Mouse (Mus musculus) hindbrain, embryonic 12.5 days (tissue): ENCODE results near the gene Senp2. TPM values are rescaled to one million over a fixed set of nuclear protein-coding genes. Genes with fewer than 3 reads are reported as not detected.

Experiments
- ATAC-seq: fragments of 200-750 bp; cut with Nextera tagmentation; 2 replicates; pipeline ENCODE4 v1.8.0; 2017; ENCODE audit warnings: moderate TSS enrichment; ENCODE audit not compliant: low FRiP score
- H3K27ac ChIP-seq: fragments of 300-500 bp; sonication (generic); 2 replicates; pipeline ENCODE4 v1.5.1; 2016; ENCODE audit warnings: mild to moderate bottlenecking
- H3K27me3 ChIP-seq: fragments of 300-500 bp; sonication (generic); 2 replicates; pipeline ENCODE4 v1.6.1; 2016; ENCODE audit warnings: mild to moderate bottlenecking
- H3K36me3 ChIP-seq: fragments of 300-500 bp; sonication (generic); 2 replicates; pipeline ENCODE4 v1.6.1; 2016; ENCODE audit warnings: mild to moderate bottlenecking
- H3K4me1 ChIP-seq: fragments of 300-500 bp; sonication (generic); 2 replicates; pipeline ENCODE4 v1.6.1; 2016
- H3K4me2 ChIP-seq: fragments of 300-500 bp; sonication (generic); replicated peaks from 2 replicates; pipeline ENCODE4 v1.6.1; 2016; ENCODE audit warnings: mild to moderate bottlenecking
- H3K4me3 ChIP-seq: fragments of 300-500 bp; sonication (generic); 2 replicates; pipeline ENCODE4 v1.5.1; 2016; ENCODE audit warnings: mild to moderate bottlenecking
- H3K9ac ChIP-seq: fragments of 300-500 bp; sonication (generic); 2 replicates; pipeline ENCODE4 v1.6.1; 2016; ENCODE audit warnings: mild to moderate bottlenecking, moderate library complexity
- H3K9me3 ChIP-seq: fragments of 300-500 bp; sonication (generic); replicated peaks from 2 replicates; pipeline ENCODE4 v1.6.1; 2016; ENCODE audit warnings: mild to moderate bottlenecking
- WGBS: fragments of 180-500 bp; shearing (Covaris S2); methylation state at CpG from one replicate; pipeline ENCODE4 v1.1.7; 2016; 5-methylcytosine and 5-hydroxymethylcytosine counted together
- polyA plus RNA-seq: library from polyadenylated mRNA; unstranded; fragments of >200 nt; fragmentation: Nextera tagmentation; extraction: Ambion mirVana; gene quantifications from 2 replicates; pipeline ENCODE4 v1.2.1, GENCODE M21; 2016

The Senp2 gene
- polyA plus RNA-seq, 1 experiment from 2014 or later, result 64.5 TPM

DNA sequence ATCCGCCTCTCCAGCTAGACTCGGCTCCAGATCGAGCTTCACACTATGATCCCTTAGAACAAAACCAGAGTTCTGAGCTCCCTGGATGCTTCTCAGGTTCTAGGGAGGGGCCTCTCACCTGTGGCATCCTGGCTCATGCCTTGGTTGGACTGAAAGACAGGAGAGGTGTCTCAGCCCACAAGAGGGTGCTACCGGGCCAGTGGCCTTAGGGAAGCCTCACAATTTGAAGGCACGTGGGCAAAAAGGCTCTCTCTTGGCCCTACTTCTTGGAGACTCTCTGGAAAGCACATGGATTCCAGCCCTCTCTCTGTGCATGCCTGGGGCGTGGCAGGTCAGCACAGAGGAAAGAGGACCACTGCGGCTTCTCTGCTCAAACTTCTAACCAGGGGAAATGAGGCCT, 62.1 kb downstream of the Senp2 start:
- Histone ChIP-seq H3K9ac (no peak overlapping the region), H3K4me1 (peaks cover 7% of the 10 kb centered on the region), H3K27ac (no peak overlapping the region), H3K36me3 (peaks cover 89% of the 10 kb centered on the region), H3K4me3 (no peak overlapping the region), H3K27me3 (no peaks in the 10 kb centered on the region), H3K4me2 (no peak overlapping the region), H3K9me3 (no peaks in the 10 kb centered on the region)
- no peak for ATAC-seq
- WGBS, result 79% methylated on average over 7 of the region's 7 CpGs

DNA sequence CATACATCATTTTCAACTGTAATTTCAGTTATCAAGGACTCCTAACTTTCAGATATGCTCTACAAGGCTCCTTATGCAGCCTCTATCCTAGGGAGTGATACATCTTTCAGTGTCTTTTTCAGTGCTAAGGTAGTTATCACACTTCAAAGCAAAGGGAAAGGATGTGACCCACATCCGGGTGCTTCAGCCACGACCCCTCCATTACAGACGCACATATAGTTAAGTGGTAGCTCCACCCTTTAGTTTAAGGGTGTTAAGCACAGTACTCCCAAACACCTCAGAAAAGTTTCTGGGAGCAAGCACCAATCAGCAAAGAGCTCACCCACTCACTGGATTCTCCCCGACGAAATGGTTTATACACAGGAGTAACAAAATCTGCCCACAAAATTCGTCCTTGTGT, 65.8 kb downstream of the Senp2 start:
- H3K4me2 ChIP-seq, result no peak overlapping the region
- no peak overlapping the region for H3K27ac ChIP-seq
- peaks cover 7% of the 10 kb centered on the region for H3K4me1 ChIP-seq
- H3K27me3 ChIP-seq, result no peaks in the 10 kb centered on the region
- no peaks in the 10 kb centered on the region for H3K9me3 ChIP-seq
- peaks cover 82% of the 10 kb centered on the region for H3K36me3 ChIP-seq
- no peak overlapping the region for H3K9ac ChIP-seq
- 77% methylated on average over 6 of the region's 6 CpGs for WGBS
- no peak for ATAC-seq
- H3K4me3 ChIP-seq, result no peak overlapping the region

DNA sequence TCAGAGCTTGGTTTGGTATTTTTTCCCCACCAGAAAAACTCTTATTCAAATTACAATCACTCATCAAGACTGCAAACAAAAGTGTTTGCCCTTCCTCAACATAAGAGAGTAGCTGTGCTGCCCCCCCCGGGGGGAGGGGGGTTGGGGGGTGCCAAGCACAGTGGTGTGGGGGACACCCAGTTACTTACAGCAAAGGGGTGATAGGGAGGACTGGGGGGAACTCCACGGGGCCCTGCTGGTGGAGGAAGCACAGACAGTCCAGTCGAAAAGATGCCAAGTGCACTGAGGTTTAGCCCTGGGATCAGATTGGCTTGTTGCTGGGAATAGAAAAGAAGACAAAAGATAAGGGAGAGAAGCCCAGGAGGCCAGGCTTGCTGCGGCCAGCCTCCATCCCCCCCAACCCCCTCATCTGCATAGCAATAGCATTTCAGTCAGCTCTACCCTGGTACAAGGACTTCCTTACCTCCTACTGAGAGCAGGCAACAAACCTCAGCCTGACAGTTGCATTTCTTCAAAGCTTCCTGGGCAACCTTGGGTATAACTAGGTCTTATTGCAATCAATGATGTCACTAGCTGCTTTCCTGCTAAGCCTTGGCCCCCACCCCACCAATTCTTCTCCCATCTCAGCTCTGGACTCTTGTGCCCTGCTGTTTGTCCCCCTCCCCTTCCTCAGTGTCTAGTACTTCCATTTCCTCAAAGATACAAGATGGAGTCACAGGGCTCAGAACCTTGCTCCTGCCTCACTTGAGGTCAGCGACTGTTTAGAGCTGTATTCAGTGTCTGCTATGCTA, 66.7 kb downstream of the Senp2 start:
- Histone ChIP-seq H3K9ac (no peak overlapping the region), H3K9me3 (no peaks in the 10 kb centered on the region), H3K4me1 (peaks cover 7% of the 10 kb centered on the region), H3K4me3 (no peak overlapping the region), H3K27me3 (no peaks in the 10 kb centered on the region), H3K36me3 (peaks cover 83% of the 10 kb centered on the region), H3K27ac (no peak overlapping the region), H3K4me2 (no peak overlapping the region)
- peak; percentile 61 for ATAC-seq
- 16% methylated on average over 5 of the region's 5 CpGs for WGBS

DNA sequence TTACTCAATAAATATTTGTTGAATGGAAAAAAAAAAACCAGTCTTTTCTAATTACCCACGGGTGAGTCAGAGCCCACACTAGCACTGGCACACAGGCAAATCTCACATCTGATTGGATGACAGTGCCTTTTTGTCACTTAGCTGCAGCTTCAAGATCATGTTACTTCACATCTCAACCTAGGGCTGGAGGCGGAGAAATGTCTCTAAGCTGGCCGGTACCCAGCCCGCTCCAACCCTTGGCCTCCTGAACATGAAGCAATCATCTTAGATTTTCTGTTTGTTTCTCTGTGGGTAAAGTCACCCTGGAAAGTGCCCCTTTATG, 67.3 kb downstream of the Senp2 start:
- no peak overlapping the region for H3K9ac ChIP-seq
- H3K9me3 ChIP-seq, result no peaks in the 10 kb centered on the region
- H3K4me2 ChIP-seq, result no peak overlapping the region
- 39% methylated on average over 4 of the region's 4 CpGs for WGBS
- no peak overlapping the region for H3K4me3 ChIP-seq
- H3K27me3 ChIP-seq, result no peaks in the 10 kb centered on the region
- H3K36me3 ChIP-seq, result peaks cover 83% of the 10 kb centered on the region
- no peak overlapping the region for H3K27ac ChIP-seq
- ATAC-seq, result no peak
- H3K4me1 ChIP-seq, result peaks cover 7% of the 10 kb centered on the region

DNA sequence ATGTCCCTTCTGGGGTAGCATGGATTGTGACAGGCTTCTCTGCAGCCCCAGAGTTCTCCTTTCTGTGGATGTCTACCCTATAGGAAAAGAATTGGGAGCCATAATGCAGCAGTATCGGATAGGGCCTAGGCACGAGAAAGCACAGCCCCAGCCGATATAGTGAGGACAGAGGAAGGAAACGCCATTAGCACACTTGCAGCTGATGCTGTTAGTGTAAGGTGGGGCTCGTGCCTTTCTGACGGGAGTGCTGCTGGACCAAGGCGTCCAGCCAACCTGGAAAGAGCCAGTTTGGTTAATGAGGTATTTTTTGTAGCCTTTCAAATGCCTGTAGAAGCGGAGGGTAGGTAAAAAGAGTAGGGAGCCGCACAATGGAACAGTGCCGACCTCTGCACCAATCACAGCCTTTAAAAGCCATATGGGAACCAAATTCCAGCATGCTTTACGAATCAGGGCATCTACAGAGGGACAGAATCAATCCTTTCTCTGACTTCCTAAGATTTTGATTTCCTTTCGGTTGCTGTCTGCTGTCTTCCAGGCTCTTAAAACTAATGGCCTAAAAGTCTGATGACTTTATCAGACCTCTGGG, 70.9 kb downstream of the Senp2 start:
- Histone ChIP-seq H3K27ac (no peak overlapping the region), H3K4me1 (peaks cover 7% of the 10 kb centered on the region), H3K27me3 (no peaks in the 10 kb centered on the region), H3K4me3 (no peak overlapping the region), H3K9ac (no peak overlapping the region), H3K9me3 (no peaks in the 10 kb centered on the region), H3K36me3 (peaks cover 75% of the 10 kb centered on the region), H3K4me2 (no peak overlapping the region)
- ATAC-seq, result no peak
- WGBS, result 86% methylated on average over 12 of the region's 12 CpGs

DNA sequence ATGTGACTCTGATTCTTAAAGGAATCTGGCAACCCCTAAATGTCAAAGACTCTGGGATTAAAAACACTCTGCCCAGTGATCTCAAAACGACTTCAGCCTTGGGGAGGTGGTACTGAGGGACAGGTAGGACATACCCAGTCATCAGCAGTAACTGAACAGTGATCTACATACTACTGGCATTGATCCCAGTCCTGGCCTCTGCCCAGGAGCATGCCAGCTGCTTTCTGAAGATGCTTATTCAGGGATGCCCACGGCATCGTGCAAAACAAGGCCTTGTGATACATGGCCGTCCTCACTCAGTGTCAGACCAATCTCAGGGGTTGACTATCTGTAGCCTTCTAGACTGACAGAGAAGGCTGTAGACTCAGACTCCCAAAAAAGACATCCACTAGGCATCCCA, 76.1 kb downstream of the Senp2 start:
- Histone ChIP-seq H3K9ac (no peak overlapping the region), H3K27ac (no peak overlapping the region), H3K36me3 (peaks cover 53% of the 10 kb centered on the region), H3K4me1 (no peaks in the 10 kb centered on the region), H3K4me3 (no peak overlapping the region), H3K9me3 (no peaks in the 10 kb centered on the region), H3K4me2 (no peak overlapping the region), H3K27me3 (no peaks in the 10 kb centered on the region)
- WGBS, result 90% methylated on average over 4 of the region's 4 CpGs
- ATAC-seq, result no peak

DNA sequence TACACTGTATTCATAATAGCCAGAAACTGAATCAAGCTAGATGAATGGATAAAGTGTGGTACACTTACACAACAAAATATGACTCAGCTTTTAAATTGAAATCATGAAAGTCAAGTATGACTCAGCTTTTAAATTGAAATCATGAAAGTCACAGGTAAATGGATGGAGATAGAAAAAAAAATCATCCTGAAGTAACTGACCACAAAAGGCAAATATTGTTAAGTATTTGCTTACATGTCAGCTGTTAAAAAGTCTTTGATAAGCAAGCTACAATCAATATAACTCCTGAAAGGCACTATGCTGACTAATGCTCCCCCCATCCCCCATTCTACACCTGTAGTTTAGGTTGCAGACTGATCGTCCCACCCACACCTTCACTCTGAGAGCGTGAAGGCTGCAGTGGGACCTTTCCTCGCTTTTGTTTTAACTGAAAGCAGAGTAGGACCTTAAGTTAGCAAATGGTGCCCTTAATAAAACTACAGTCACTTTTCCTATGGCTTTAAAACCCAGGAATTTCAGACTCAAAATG, 82.0 kb downstream of the Senp2 start:
- H3K4me2 ChIP-seq, result no peak overlapping the region
- 91% methylated on average over 3 of the region's 3 CpGs for WGBS

DNA sequence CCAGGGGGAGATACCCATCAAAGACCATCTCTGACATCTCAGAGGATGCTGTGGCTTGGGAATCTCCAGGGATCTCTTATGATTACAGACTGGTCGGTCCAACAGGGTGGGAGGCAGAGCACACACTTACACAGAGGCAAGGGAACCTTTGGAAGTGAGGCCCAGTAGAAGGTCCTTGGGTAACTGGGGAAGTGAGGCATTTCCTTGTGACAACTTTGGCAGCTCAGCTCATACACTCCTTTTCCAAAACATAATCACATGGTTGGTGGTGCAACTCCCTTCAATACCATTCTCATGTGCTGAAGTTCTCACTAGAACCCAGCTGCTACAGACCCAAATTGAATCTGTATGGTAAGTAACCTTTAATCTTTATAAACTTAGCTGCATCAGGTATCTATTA, 86.5 kb downstream of the Senp2 start:
- Histone ChIP-seq H3K4me2 (no peak overlapping the region), H3K27me3 (no peaks in the 10 kb centered on the region), H3K27ac (no peak overlapping the region), H3K4me3 (no peak overlapping the region), H3K4me1 (peaks cover 11% of the 10 kb centered on the region), H3K9me3 (no peaks in the 10 kb centered on the region), H3K36me3 (no peaks in the 10 kb centered on the region), H3K9ac (no peak overlapping the region)
- no peak for ATAC-seq
- 88% methylated on average over 1 of the region's 1 CpGs for WGBS

More for the DNA sequence above, 82.0 kb downstream of the Senp2 start:
- H3K4me3 ChIP-seq, result no peak overlapping the region
- H3K36me3 ChIP-seq, result peaks cover 11% of the 10 kb centered on the region
- H3K9me3 ChIP-seq, result no peaks in the 10 kb centered on the region
- no peak for ATAC-seq
- H3K27me3 ChIP-seq, result no peaks in the 10 kb centered on the region
- no peak overlapping the region for H3K9ac ChIP-seq
- no peaks in the 10 kb centered on the region; the same call in 1 of the 2 replicates for H3K4me1 ChIP-seq
- H3K27ac ChIP-seq, result no peak overlapping the region

DNA sequence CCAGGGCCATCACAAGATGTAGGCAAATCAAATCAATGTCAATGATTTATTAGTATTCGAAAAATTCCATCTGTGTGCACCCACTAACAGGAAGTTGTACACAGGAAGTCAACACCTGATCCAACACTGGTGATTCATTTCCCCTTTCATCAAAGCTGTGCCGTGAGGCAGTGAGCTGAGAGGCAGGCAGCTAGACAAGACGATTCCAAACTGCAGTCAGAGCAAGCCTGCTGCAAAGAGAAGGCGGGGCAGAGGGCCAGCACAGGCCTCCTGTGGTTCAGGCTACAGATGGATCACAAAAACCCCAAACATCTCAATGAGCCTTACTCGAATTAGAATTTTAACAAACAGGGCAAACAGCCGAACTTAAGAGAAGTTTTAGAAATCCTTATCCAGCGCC, 88.4 kb downstream of the Senp2 start:
- H3K4me1 ChIP-seq, result peaks cover 11% of the 10 kb centered on the region
- 0 out of 2 replicates have a peak overlapping the region, but pooled peaks have one; percentile 57 for H3K27ac ChIP-seq
- H3K4me3 ChIP-seq, result no peak overlapping the region
- no peak overlapping the region for H3K4me2 ChIP-seq
- no peak overlapping the region for H3K9ac ChIP-seq
- H3K9me3 ChIP-seq, result no peaks in the 10 kb centered on the region
- no peak for ATAC-seq
- H3K36me3 ChIP-seq, result no peaks in the 10 kb centered on the region
- H3K27me3 ChIP-seq, result no peaks in the 10 kb centered on the region
- WGBS, result 36% methylated on average over 7 of the region's 7 CpGs

Other genes with a start within 250 kb of the Senp2 start
- 1.6 and 2.1 TPM in 2 replicates for gene Ehhadh, start 221.7 kb upstream of the Senp2 start, polyA plus RNA-seq
- gene Map3k13, start 215.1 kb upstream of the Senp2 start, polyA plus RNA-seq, result 7.8 and 9.3 TPM in 2 replicates
- gene Tmem41a, start 61.9 kb upstream of the Senp2 start, polyA plus RNA-seq, result 34.5 and 36.7 TPM in 2 replicates
- gene Liph, start 13.8 kb upstream of the Senp2 start, polyA plus RNA-seq, result 0.43 and 0.49 TPM in 2 replicates
- 89.9 and 93.6 TPM in 2 replicates for gene Igf2bp2, start 153.8 kb downstream of the Senp2 start, polyA plus RNA-seq